Mouse (Mus musculus): ENCODE data around the gene Fhl2. TPM values are rescaled to one million over a fixed set of nuclear protein-coding genes. Genes with fewer than 3 reads are reported as not detected.
"Not testable (repeated sequence)": the region's sequence is repeated elsewhere in the genome, so short reads cannot be mapped to it uniquely, and the experiment has no call there.

Gene Fhl2
- polyA plus RNA-seq, 1 experiment from 2014 or later = 11.9 TPM

DNA sequence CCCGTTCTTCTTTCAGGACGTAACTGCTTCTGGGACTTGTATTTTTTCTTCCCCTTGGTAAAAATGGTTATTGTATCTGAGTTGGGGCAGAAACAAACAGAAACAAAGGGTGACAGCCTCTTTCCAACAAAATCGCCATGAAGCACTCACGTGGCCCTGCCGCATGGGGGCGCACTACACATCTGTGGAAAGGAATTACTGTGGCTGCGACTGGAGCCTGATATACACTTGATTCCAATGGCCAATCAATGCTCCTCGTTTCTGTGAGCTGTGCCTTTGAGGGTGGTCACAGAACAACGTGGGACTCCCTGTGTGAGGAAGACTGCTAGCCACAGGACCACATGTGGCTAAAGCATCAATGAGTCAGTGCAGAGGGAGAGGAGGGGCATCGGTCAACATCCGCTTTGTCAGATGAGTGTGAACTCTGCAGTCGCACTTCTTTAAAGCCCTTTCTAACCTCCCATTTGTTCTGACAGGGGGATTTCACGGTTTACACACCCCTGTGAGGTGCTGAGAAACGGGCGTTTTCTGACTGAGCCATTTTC, 58.4 kb downstream of the Fhl2 start:
- ATAC-seq (no peak), DNase-seq (ENCODE audit: low spot score) (no peak)
- H3K9ac ChIP-seq (ENCODE audit: low read length) = no peak overlapping the region
- no peaks in the 10 kb centered on the region for H3K9me3 ChIP-seq (replicated peaks; ENCODE audit: control insufficient read depth, low read length)
- H3K36me3 ChIP-seq (ENCODE audit: control insufficient read depth, insufficient read depth, low read length) = no peaks in the 10 kb centered on the region
- H3K4me3 ChIP-seq (ENCODE audit: low read depth, low read length) = no peak overlapping the region
- 0 out of 2 replicates have a peak, but pooled peaks cover 4% of the 10 kb centered on the region for H3K4me1 ChIP-seq (ENCODE audit: control insufficient read depth, insufficient read depth, low read length)
- H3K27me3 ChIP-seq (replicated peaks; ENCODE audit: control insufficient read depth, insufficient read depth, low read length) = no peaks in the 10 kb centered on the region
- no peak overlapping the region for H3K4me2 ChIP-seq (ENCODE audit: low read length)
- WGBS = 74% methylated on average over 15 of the region's 15 CpGs
- no peak overlapping the region for H3K27ac ChIP-seq (ENCODE audit: low read depth, low read length)

- Histone ChIP-seq H3K27ac (ENCODE audit: low read depth, low read length) (no peak overlapping the region), H3K9ac (ENCODE audit: low read length) (no peak overlapping the region), H3K4me2 (ENCODE audit: low read length) (no peak overlapping the region), H3K9me3 (replicated peaks; ENCODE audit: control insufficient read depth, low read length) (no peaks in the 10 kb centered on the region), H3K36me3 (ENCODE audit: control insufficient read depth, insufficient read depth, low read length) (no peaks in the 10 kb centered on the region), H3K4me1 (ENCODE audit: control insufficient read depth, insufficient read depth, low read length) (no peaks in the 10 kb centered on the region), H3K27me3 (replicated peaks; ENCODE audit: control insufficient read depth, insufficient read depth, low read length) (no peaks in the 10 kb centered on the region), H3K4me3 (ENCODE audit: low read depth, low read length) (no peak overlapping the region)
- 75% methylated on average over 5 of the region's 5 CpGs for WGBS
- DNase-seq (ENCODE audit: low spot score) = peak; percentile 47
- peak; percentile 68; the same call in 1 of the 2 replicates for ATAC-seq
These were observed 59.5 kb downstream of the Fhl2 start for GRCm38 (mm10) chr1:43137334-43137733.

DNA sequence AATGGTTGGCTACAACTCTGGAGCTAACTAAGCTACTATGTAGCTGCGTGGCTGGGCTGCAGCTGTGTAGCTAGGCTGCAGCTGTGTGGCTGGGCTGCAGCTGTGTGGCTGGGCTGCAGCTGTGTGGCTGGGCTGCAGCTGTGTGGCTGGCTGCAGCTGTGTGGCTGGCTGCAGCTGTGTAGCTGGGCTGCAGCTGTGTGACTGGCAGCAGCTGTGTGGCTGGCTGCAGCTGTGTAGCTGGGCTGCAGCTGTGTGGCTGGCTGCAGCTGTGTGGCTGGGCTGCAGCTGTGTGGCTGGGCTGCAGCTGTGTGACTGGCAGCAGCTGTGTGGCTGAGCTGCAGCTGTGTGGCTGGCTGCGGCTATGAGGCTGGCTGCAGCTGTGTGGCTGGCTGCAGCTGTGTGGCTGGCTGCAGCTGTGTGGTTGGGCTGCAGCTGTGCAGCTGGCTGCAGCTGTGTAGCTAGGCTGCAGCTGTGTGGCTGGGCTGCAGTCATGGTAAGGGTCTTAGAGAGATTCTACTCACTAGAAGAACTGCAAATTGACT, 60.2 kb downstream of the Fhl2 start:
- not testable (repeated sequence) for H3K4me1 ChIP-seq (ENCODE audit: control insufficient read depth, insufficient read depth, low read length); ATAC-seq; H3K27me3 ChIP-seq (replicated peaks; ENCODE audit: control insufficient read depth, insufficient read depth, low read length); H3K4me2 ChIP-seq (ENCODE audit: low read length); H3K36me3 ChIP-seq (ENCODE audit: control insufficient read depth, insufficient read depth, low read length); H3K9ac ChIP-seq (ENCODE audit: low read length); DNase-seq (ENCODE audit: low spot score); H3K9me3 ChIP-seq (replicated peaks; ENCODE audit: control insufficient read depth, low read length); H3K4me3 ChIP-seq (ENCODE audit: low read depth, low read length)
- peak overlapping the region; percentile 58; the same call in 1 of the 2 replicates for H3K27ac ChIP-seq (ENCODE audit: low read depth, low read length)
- WGBS = 82% methylated on average over 2 of the region's 2 CpGs

GRCm38 (mm10) chr1:43131591-43131990, 65.2 kb downstream of the Fhl2 start:
- H3K9ac ChIP-seq (ENCODE audit: low read length) = no peak overlapping the region
- H3K27ac ChIP-seq (ENCODE audit: low read depth, low read length) = no peak overlapping the region
- H3K27me3 ChIP-seq (replicated peaks; ENCODE audit: control insufficient read depth, insufficient read depth, low read length) = no peaks in the 10 kb centered on the region
- H3K4me2 ChIP-seq (ENCODE audit: low read length) = no peak overlapping the region
- H3K36me3 ChIP-seq (ENCODE audit: control insufficient read depth, insufficient read depth, low read length) = no peaks in the 10 kb centered on the region
- H3K4me1 ChIP-seq (ENCODE audit: control insufficient read depth, insufficient read depth, low read length) = no peaks in the 10 kb centered on the region
- DNase-seq (ENCODE audit: low spot score) (no peak), ATAC-seq (no peak)
- no peak overlapping the region for H3K4me3 ChIP-seq (ENCODE audit: low read depth, low read length)
- H3K9me3 ChIP-seq (replicated peaks; ENCODE audit: control insufficient read depth, low read length) = no peaks in the 10 kb centered on the region
- 86% methylated on average over 9 of the region's 9 CpGs for WGBS

DNA sequence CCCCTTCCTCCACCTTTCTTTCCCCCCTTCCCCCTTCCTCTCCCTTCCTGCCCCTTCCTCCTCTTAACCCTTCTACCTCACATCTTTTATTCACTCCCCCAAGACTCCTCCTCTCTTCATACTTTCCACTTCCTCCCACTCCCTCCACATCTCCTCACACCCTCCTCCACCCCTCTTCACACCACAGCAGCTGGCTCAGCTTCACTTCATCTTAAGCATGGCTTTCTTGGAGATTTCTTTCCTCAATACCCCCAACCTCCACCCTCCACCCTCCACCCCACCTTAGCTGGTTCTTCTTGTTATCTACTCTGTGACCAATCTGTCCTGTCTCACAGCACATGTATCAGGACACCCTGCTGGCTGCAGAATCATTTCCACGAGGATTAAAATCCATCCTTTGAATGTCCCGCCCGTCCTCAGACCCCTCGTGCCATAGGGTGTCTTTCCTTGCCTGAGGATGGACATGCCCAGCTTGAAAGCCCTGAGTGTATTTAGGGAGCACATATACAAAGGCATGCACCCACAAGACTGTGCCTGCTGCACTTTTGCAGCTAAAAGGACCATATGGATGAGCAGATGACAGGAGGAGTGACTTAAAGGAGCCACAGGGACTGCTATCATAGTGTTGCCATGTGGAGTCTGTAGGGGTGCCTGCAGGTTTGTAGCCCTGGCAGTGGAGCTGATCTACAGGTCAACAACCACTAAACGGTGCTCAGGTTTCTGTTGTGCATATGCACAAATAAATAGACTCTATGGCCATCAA, 66.4 kb downstream of the Fhl2 start:
- ATAC-seq = no peak; the same call in 1 of the 2 replicates
- no peak overlapping the region for H3K4me3 ChIP-seq (ENCODE audit: low read depth, low read length)
- no peaks in the 10 kb centered on the region for H3K27me3 ChIP-seq (replicated peaks; ENCODE audit: control insufficient read depth, insufficient read depth, low read length)
- H3K4me1 ChIP-seq (ENCODE audit: control insufficient read depth, insufficient read depth, low read length) = no peaks in the 10 kb centered on the region
- H3K9ac ChIP-seq (ENCODE audit: low read length) = no peak overlapping the region
- no peak overlapping the region; the same call in 1 of the 2 replicates for H3K27ac ChIP-seq (ENCODE audit: low read depth, low read length)
- no peak overlapping the region for H3K4me2 ChIP-seq (ENCODE audit: low read length)
- no peaks in the 10 kb centered on the region for H3K36me3 ChIP-seq (ENCODE audit: control insufficient read depth, insufficient read depth, low read length)
- 67% methylated on average over 5 of the region's 5 CpGs for WGBS
- DNase-seq (ENCODE audit: low spot score) = no peak
- H3K9me3 ChIP-seq (replicated peaks; ENCODE audit: control insufficient read depth, low read length) = no peaks in the 10 kb centered on the region

DNA sequence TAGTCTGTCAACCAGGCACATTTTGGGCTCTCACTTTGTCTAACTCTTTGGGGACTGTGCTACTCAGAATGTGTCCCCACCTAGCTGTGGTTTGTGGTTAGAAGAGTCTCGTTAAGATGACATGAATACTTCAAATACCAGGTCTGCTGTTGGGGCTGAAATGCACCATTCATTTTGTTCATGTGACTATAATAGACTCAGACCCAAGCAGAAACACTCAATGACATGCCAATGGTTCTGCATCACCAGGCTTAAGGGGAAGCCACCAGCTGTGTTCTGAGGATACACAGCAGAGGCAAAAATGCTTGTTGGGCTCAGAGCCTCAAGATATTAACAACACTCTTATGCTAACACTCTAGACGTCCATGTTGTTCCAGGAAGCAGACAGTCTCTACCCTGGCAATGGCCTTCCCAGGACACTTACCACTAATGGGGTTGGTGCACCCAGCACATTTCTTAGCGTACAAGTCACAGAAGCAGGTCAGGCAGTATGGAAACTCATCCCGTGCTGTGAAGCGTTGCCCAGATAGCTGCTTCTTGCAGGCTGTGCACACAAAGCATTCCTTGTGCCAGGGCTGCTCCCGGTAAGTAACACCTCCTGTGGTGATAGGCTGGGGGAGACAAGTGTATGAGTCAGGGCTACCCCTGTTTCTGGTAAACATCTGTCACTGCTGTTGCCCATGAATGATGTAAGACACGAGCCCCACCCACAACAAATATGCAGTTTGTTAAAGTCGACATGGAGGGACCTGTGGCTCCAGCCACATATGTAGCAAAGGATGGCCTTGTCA, 68.8 kb downstream of the Fhl2 start:
- DNase-seq (ENCODE audit: low spot score) = no peak
- Histone ChIP-seq H3K36me3 (ENCODE audit: control insufficient read depth, insufficient read depth, low read length) (no peaks in the 10 kb centered on the region), H3K27me3 (replicated peaks; ENCODE audit: control insufficient read depth, insufficient read depth, low read length) (no peaks in the 10 kb centered on the region), H3K27ac (ENCODE audit: low read depth, low read length) (no peak overlapping the region), H3K9ac (ENCODE audit: low read length) (no peak overlapping the region), H3K4me1 (ENCODE audit: control insufficient read depth, insufficient read depth, low read length) (no peaks in the 10 kb centered on the region), H3K9me3 (replicated peaks; ENCODE audit: control insufficient read depth, low read length) (no peaks in the 10 kb centered on the region), H3K4me2 (ENCODE audit: low read length) (no peak overlapping the region), H3K4me3 (ENCODE audit: low read depth, low read length) (no peak overlapping the region)
- no peak for ATAC-seq
- 70% methylated on average over 8 of the region's 8 CpGs for WGBS

- H3K9ac ChIP-seq (ENCODE audit: low read length) = no peak overlapping the region
- DNase-seq (ENCODE audit: low spot score) (no peak), ATAC-seq (no peak)
- H3K36me3 ChIP-seq (ENCODE audit: control insufficient read depth, insufficient read depth, low read length) = no peaks in the 10 kb centered on the region
- H3K4me2 ChIP-seq (ENCODE audit: low read length) = no peak overlapping the region
- H3K4me1 ChIP-seq (ENCODE audit: control insufficient read depth, insufficient read depth, low read length) = no peaks in the 10 kb centered on the region
- H3K27ac ChIP-seq (ENCODE audit: low read depth, low read length) = no peak overlapping the region
- no peaks in the 10 kb centered on the region for H3K9me3 ChIP-seq (replicated peaks; ENCODE audit: control insufficient read depth, low read length)
- H3K4me3 ChIP-seq (ENCODE audit: low read depth, low read length) = no peak overlapping the region
- no peaks in the 10 kb centered on the region for H3K27me3 ChIP-seq (replicated peaks; ENCODE audit: control insufficient read depth, insufficient read depth, low read length)
These were observed 69.6 kb downstream of the Fhl2 start for GRCm38 (mm10) chr1:43127196-43127595.

DNA sequence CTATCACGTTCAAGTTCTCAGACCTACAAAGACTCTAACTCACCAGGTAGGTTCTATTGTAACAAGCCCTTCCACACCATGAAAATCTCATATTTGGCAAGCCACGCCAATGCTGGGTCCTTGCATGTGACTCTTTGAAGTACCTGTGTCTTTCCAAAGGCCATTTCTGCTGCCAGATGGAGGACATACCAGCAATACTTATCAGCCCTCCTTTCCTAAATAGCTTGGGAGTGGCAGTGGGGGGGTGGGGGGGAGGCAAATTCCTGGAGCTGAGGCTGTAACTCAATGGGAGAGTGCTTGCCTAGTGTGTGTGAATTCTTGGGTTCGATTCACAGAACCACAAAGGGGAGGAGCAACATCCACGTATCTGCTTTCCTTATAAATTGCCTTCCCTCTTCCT, 72.1 kb downstream of the Fhl2 start:
- no peak for ATAC-seq

More for the DNA sequence above, 72.1 kb downstream of the Fhl2 start:
- no peaks in the 10 kb centered on the region for H3K9me3 ChIP-seq (replicated peaks; ENCODE audit: control insufficient read depth, low read length)
- H3K9ac ChIP-seq (ENCODE audit: low read length) = no peak overlapping the region
- no peak for DNase-seq (ENCODE audit: low spot score)
- no peak overlapping the region for H3K4me2 ChIP-seq (ENCODE audit: low read length)
- no peak overlapping the region for H3K27ac ChIP-seq (ENCODE audit: low read depth, low read length)
- H3K36me3 ChIP-seq (ENCODE audit: control insufficient read depth, insufficient read depth, low read length) = no peaks in the 10 kb centered on the region
- WGBS = 88% methylated on average over 4 of the region's 4 CpGs
- no peaks in the 10 kb centered on the region for H3K27me3 ChIP-seq (replicated peaks; ENCODE audit: control insufficient read depth, insufficient read depth, low read length)
- H3K4me3 ChIP-seq (ENCODE audit: low read depth, low read length) = no peak overlapping the region
- no peaks in the 10 kb centered on the region for H3K4me1 ChIP-seq (ENCODE audit: control insufficient read depth, insufficient read depth, low read length)

All from forebrain, embryonic 14.5 days (tissue).